Mouse (Mus musculus) spleen, adult 18-20 months (tissue): ENCODE data around the gene Rbm18.

Experiments used
- DNase-seq, 2 experiments: peaks; one replicate each; pipeline ENCODE4 v3.0.0; 2022; ENCODE audit warnings: mixed read lengths in 2 of 2

The Rbm18 gene

GRCm38 (mm10) chr2:36104436-36104955 lies 32.1 kb downstream of the Rbm18 start:
- DNase-seq = no peak

DNA sequence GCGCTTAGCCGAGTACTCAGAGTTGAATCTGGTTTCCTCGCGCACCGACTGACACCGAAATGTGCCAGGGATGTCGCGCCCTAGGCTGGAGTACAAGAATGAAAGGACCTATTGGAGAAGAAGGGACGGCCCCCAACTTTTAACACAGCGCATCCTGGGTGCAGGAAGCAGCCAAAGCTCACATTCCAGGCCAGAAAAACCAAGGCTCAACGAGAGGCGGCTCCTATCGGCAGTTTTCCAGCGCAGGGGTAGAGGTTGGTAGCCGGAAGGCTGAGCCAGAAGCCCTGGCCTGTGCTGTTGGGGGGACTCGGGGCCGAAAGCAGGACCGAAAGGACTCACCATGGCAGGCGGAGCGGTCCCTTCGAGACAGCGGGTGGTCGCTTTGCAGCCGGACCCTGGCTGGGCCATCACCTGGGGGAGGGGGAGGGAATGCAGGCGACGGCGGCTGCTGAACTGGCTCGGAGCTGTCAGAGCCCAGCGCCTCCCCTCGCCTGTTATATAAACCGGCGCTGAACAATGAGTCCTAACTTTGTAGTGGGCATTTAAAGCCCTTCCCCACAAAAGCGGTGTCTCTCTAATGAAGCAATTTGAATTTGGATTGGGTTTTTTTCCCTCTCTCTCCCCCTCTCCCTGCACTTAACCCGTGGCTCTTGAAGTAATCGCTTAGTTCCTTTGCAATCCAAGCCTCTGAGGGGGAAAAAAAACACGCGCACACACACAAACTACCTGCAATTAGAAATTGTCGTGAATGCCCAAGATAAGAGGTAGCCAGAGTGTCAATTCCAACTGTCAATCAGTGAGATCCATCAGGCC lies 32.8 kb downstream of the Rbm18 start:
- DNase-seq = no peak

DNA sequence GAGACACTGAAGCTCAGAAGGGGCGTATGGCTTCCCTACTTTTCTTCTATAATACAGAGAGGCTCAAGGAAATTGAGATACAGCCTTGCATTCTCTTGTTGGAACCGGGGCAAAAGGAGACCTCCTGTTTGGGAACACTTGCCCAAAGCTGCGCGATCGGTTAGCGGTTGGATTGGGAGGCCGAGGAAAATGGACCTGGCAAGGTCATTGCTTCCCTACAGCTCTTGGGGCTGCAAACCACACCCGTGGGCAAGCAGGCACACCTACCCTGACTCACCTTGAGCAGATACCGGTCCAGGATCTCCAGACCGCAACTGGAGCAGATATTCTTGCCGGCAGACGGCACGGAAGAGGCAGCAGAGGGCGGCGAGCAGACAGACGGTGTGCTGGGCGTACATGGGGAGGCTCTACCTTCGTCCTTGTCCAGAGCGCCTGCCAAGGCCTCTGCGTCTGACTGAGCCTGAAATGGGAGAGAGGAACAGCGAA lies 33.5 kb downstream of the Rbm18 start:
- DNase-seq = no peak

- no peak for DNase-seq
Observed at GRCm38 (mm10) chr2:36102559-36102946, 34.0 kb downstream of the Rbm18 start.

GRCm38 (mm10) chr2:36101866-36102558 lies 34.6 kb downstream of the Rbm18 start:
- DNase-seq = no peak

- DNase-seq = no peak
Observed at GRCm38 (mm10) chr2:36099739-36100138, 36.8 kb downstream of the Rbm18 start.

- DNase-seq = no peak
Observed at GRCm38 (mm10) chr2:36098021-36098420, 38.6 kb downstream of the Rbm18 start.

- no peak for DNase-seq
Observed at GRCm38 (mm10) chr2:36097129-36097815, 39.3 kb downstream of the Rbm18 start.

GRCm38 (mm10) chr2:36093914-36094475 lies 42.6 kb downstream of the Rbm18 start:
- no peak for DNase-seq

DNA sequence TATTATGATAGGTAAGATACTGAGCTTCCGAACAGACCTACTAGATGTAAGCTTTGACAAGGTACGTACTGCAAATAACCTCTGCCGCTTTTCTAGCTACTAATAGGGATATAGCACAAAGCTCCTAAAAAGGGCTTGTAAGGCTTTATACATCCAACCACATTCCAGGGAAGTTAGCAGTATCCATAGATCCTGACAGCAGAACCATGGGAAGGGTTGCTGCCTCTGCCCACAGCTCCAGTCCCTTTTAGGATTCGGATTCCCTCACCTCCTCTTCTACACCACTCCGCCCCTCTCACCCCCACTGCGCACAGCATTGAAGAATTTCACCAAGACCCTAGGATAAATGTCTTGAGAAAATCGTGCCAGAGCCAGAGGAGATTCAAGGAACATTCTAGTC lies 43.3 kb downstream of the Rbm18 start:
- DNase-seq = no peak

DNA sequence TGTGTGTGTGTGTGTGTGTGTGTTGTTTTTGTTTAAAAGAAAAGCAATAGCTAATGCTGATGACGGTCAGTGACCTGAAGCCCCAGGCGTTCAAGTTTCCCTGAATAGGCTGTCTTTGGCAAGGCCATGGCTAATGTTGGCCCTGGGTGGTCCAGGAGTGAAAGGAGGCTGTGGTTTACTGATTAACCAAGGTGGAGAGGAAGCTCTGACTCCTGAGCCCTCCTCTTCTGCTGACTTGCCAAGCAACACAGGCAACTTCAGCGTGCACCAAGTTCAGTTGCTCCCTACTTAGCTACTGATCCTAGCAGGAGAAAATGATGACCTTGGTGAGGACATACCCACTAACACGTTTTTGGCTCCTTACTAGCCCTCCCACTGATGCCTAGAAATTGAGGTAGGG lies 43.8 kb downstream of the Rbm18 start:
- no peak for DNase-seq

DNA sequence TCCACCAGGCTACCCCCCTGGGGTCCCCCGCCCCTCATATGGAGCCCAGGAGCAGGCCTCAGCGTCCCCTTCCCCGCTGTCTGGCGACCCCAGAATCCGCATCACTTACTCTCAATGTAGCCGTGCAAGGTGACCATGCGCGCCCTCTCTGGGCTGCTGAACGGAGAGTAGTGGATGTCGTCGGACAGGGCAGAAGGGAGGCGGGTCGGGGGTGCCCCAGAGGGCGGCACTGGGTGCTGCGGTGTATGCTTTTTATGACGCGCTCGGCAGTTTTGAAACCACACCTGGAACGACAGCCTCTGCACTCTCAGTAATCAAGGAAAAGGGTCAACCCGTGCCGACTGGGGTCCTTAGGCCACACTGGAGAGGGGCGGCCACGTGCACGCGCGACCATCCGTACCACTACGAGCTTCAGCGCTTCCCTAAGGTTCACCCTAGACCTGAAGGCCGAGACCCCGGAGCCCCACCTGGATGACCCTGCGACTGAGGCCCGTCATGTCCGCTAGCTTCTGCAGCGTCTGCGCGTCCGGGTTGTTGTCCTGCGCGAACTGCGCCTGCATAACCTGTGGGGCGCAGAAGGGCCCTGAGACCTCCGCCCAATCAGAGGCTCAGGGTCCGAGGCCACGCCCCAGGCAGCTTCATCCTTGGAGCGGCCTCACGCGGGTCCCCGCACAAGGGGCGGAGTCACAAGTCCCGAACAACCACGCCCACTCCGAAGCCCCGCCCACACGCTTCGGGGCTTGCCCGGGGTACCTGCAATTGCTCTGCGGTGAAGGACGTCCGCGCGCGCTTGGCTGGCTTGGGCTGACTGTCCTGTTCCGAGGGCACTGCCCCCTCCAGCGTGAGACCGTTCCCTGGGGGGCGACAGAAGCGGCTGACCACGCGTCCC lies 45.5 kb downstream of the Rbm18 start:
- peak; percentile 34 to 51 for DNase-seq

- no peak for DNase-seq
Observed at GRCm38 (mm10) chr2:36089190-36089589, 47.4 kb downstream of the Rbm18 start.

GRCm38 (mm10) chr2:36085041-36085440 lies 51.5 kb downstream of the Rbm18 start:
- no peak for DNase-seq

DNA sequence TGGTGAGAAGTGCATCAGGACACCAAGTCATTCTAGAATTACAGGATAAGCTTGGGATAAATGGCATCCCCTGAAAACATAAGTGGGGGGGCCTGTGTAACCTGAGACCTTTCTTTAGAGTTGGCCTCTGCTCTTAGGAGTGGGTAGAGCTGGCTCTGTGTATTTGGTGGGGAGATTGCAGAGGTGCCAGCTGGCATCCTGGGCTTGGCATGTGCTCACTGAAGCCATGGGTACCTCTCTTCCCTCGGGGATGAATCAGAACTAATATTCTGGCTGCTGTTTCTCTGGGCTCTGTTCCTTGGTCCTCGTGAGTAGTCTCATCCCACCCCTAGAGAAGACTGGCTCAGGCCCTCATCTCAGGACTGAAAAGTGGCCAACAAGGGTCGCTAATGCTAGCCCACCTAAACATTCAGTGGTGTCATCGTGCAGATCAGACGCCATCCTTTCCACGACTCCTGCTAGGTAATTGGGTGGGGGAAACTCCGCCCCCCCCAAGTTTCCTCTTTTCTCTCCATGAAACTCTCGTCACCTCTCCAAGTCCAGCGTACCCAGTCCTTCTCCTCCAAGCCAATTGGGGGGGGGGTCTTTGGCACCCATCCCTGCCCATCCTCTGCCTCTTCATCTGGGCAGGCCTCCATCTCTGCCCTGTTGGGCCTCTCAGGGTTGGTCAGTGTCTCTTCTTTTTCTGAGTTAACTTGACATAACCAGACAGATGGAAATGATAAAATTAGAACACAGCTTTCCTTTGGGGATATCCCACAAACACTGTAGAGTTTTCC lies 53.6 kb downstream of the Rbm18 start:
- no peak for DNase-seq

GRCm38 (mm10) chr2:36081446-36081845 lies 55.1 kb downstream of the Rbm18 start:
- no peak for DNase-seq

DNA sequence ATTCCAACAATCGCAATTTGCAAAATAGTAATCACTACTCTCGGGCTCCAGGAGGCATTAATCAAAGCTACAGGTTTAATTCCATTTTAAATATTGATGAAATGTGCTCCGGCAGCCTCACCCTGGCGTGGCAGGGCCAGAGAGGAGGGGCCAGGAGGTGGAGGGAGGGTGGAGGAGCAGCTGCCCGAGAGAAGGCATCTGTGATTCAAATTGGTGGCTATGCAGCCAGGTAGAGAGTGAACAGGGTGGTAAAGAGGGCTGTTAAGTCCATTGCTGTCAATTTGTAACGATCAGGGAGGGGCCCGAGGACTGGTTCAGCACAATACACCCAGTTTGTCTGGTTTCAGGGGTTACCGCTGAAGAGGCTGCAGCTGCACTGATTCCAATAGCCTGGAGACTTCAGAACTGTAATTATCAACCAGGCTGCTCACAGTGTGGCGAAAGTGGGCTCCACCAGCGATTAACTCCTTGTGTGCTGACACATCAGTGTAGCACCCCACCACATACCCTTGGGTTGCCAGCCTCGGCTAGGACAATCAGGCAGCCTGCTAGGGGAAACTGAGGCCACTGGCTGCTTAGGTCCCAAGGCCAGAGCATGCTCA lies 59.3 kb downstream of the Rbm18 start:
- DNase-seq = no peak

DNA sequence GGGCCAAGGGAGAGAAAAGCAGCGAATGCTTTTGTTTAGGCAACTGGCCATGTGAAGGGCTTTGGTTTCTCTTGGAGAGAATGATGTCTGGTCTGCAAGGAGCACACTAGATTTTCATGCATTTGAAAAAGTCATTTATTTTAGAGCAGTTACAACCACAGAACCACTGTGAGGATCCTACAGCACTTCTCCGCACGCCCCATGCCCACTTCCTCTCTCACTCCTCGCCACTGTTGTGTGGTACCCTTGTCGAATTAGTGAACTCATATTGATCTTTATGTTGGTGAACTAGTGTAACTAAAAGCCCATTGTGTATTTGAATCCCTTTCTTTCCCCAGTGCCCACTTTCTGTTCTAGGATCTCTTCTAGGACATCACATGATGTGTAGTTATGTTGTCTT lies 61.4 kb downstream of the Rbm18 start:
- no peak for DNase-seq

GRCm38 (mm10) chr2:36073781-36074180 lies 62.8 kb downstream of the Rbm18 start:
- DNase-seq = no peak

- no peak for DNase-seq
Observed at GRCm38 (mm10) chr2:36071660-36072305, 64.8 kb downstream of the Rbm18 start.
